Mouse (Mus musculus) CH12.LX (cell line): Measurements from ENCODE around the gene Dmtf1. TPM values are rescaled to one million over a fixed set of nuclear protein-coding genes. Genes with fewer than 3 reads are reported as not detected.

ENCODE experiments used
- DNase-seq: peaks from one replicate; pipeline ENCODE4 v3.0.0-alpha.2; 2013; ENCODE audit errors: extremely low read depth
- H3K27ac ChIP-seq: 2 replicates; pipeline ENCODE4 v1.5.1; 2012; ENCODE audit warnings: low read depth, mild to moderate bottlenecking, control low read depth, moderate library complexity; ENCODE audit not compliant: insufficient read depth
- H3K27me3 ChIP-seq: replicated peaks from 2 replicates; pipeline ENCODE3; 2012; ENCODE audit warnings: inconsistent platforms
- H3K36me3 ChIP-seq, 2 experiments: replicated peaks in 1 of 2; 2 replicates each; pipeline versions ENCODE3 to v1.6.1; 2012; ENCODE audit warnings: inconsistent platforms in 1 of 2, low read length in 1 of 2, mild to moderate bottlenecking in 1 of 2, mixed read lengths in 1 of 2, moderate library complexity in 1 of 2; ENCODE audit not compliant: control insufficient read depth in 1 of 2, insufficient read depth in 1 of 2
- H3K4me1 ChIP-seq, 2 experiments: 2 replicates each; pipeline ENCODE4 v1.6.1; 2012; ENCODE audit warnings: inconsistent platforms in 1 of 2, moderate library complexity in 1 of 2; ENCODE audit not compliant: insufficient read depth in 2 of 2, control insufficient read depth in 1 of 2
- H3K4me2 ChIP-seq: 2 replicates; pipeline ENCODE4 v1.6.1; 2012; ENCODE audit warnings: low read depth, mild to moderate bottlenecking, control low read depth; ENCODE audit not compliant: poor library complexity, insufficient read depth, severe bottlenecking
- H3K4me3 ChIP-seq, 3 experiments: fragments of 150-350 bp in 1 of 3; sonication (generic) in 1 of 3; replicated peaks in 1 of 3; 2 replicates each; pipeline versions ENCODE3 to v1.5.1; 2011 to 2012; ENCODE audit warnings: low read depth in 2 of 3, low read length in 2 of 3, mild to moderate bottlenecking in 2 of 3, moderate library complexity in 2 of 3, control low read depth in 1 of 3, improper control_type of control experiment in 1 of 3, inconsistent platforms in 1 of 3, mixed read lengths in 1 of 3; ENCODE audit not compliant: poor library complexity in 1 of 3
- H3K79me2 ChIP-seq: replicated peaks from 2 replicates; pipeline ENCODE4 v1.6.1; 2012; ENCODE audit warnings: mild to moderate bottlenecking, moderate library complexity; ENCODE audit not compliant: control insufficient read depth, poor library complexity, insufficient read depth, severe bottlenecking; ENCODE audit errors: extremely low read depth
- H3K9ac ChIP-seq: 2 replicates; pipeline ENCODE4 v1.6.1; 2012; ENCODE audit warnings: low read depth, mild to moderate bottlenecking, control low read depth, moderate library complexity; ENCODE audit not compliant: insufficient read depth
- H3K9me3 ChIP-seq: replicated peaks from 2 replicates; pipeline ENCODE3; 2012; ENCODE audit warnings: low read length, inconsistent platforms, mixed read lengths
- BHLHE40 ChIP-seq: IDR thresholded peaks from 2 replicates; pipeline ENCODE4 v1.6.1; 2011; ENCODE audit warnings: mild to moderate bottlenecking, low read depth, low read length, improper control_type of control experiment
- CHD2 ChIP-seq: IDR thresholded peaks from 2 replicates; pipeline ENCODE4 v1.6.1; 2011; ENCODE audit warnings: low read length, improper control_type of control experiment
- CTCF ChIP-seq, 2 experiments: IDR thresholded peaks in 1 of 2; conservative IDR thresholded peaks in 1 of 2; 2 replicates each; pipeline ENCODE4 v1.5.1; 2011 to 2012; ENCODE audit warnings: low read depth in 2 of 2, low read length in 2 of 2, improper control_type of control experiment in 1 of 2, inconsistent platforms in 1 of 2, mild to moderate bottlenecking in 1 of 2, moderate library complexity in 1 of 2
- E2F4 ChIP-seq: IDR thresholded peaks from 2 replicates; pipeline ENCODE4 v1.6.1; 2011; ENCODE audit warnings: low read depth, low read length, improper control_type of control experiment; ENCODE audit not compliant: insufficient replicate concordance
- ELF1 ChIP-seq: IDR thresholded peaks from 2 replicates; pipeline ENCODE4 v1.6.1; 2014; ENCODE audit warnings: low read depth, mild to moderate bottlenecking, inconsistent platforms, low read length, improper control_type of control experiment
- EP300 ChIP-seq: IDR thresholded peaks from 2 replicates; pipeline ENCODE4 v1.6.1; 2011; ENCODE audit warnings: low read length, improper control_type of control experiment
- ETS1 ChIP-seq: conservative IDR thresholded peaks from 2 replicates; pipeline ENCODE4 v1.6.1; 2012; ENCODE audit warnings: low read depth, mild to moderate bottlenecking, inconsistent platforms, low read length, improper control_type of control experiment, moderate library complexity
- IRF4 ChIP-seq: IDR thresholded peaks from 2 replicates; pipeline ENCODE4 v1.6.1; 2014; ENCODE audit warnings: low read depth, mild to moderate bottlenecking, inconsistent platforms, low read length, improper control_type of control experiment
- JUND ChIP-seq: conservative IDR thresholded peaks from 2 replicates; pipeline ENCODE4 v1.6.1; 2011; ENCODE audit warnings: low read depth, low read length, improper control_type of control experiment
- KAT2A ChIP-seq: IDR thresholded peaks from 2 replicates; pipeline ENCODE4 v1.6.1; 2012; ENCODE audit warnings: low read length, improper control_type of control experiment, inconsistent platforms; ENCODE audit not compliant: insufficient replicate concordance
- MAFK ChIP-seq: IDR thresholded peaks from 2 replicates; pipeline ENCODE4 v1.6.1; 2011; ENCODE audit warnings: low read length, improper control_type of control experiment; ENCODE audit not compliant: insufficient replicate concordance
- MAX ChIP-seq: IDR thresholded peaks from 2 replicates; pipeline ENCODE4 v1.6.1; 2011; ENCODE audit warnings: low read length, improper control_type of control experiment
- MAZ ChIP-seq: IDR thresholded peaks from 2 replicates; pipeline ENCODE4 v1.6.1; 2012; ENCODE audit warnings: low read depth, mild to moderate bottlenecking, inconsistent platforms, low read length, improper control_type of control experiment, moderate library complexity
- MEF2A ChIP-seq: IDR thresholded peaks from 2 replicates; pipeline ENCODE4 v1.6.1; 2014; ENCODE audit warnings: low read depth, mild to moderate bottlenecking, inconsistent platforms, low read length, improper control_type of control experiment, borderline replicate concordance
- MYC ChIP-seq: IDR thresholded peaks from 2 replicates; pipeline ENCODE4 v1.6.1; 2011; ENCODE audit warnings: low read depth, mild to moderate bottlenecking, improper control_type of control experiment, low read length
- PAX5 ChIP-seq: IDR thresholded peaks from 2 replicates; pipeline ENCODE4 v1.6.1; 2012; ENCODE audit warnings: low read length, inconsistent platforms, mixed read lengths
- POLR2A ChIP-seq: IDR thresholded peaks from 2 replicates; pipeline ENCODE4 v1.6.1; 2011; ENCODE audit warnings: low read depth, mild to moderate bottlenecking, improper control_type of control experiment, low read length
- RAD21 ChIP-seq: IDR thresholded peaks from 2 replicates; pipeline ENCODE4 v1.6.1; 2011; ENCODE audit warnings: low read depth, mild to moderate bottlenecking, low read length, improper control_type of control experiment, moderate library complexity
- RCOR1 ChIP-seq: conservative IDR thresholded peaks from 2 replicates; pipeline ENCODE4 v1.6.1; 2012; ENCODE audit warnings: low read depth, mild to moderate bottlenecking, inconsistent platforms, low read length, improper control_type of control experiment
- SIN3A ChIP-seq: IDR thresholded peaks from 2 replicates; pipeline ENCODE4 v1.6.1; 2012; ENCODE audit warnings: low read length, improper control_type of control experiment, inconsistent platforms
- TBP ChIP-seq: conservative IDR thresholded peaks from 2 replicates; pipeline ENCODE4 v1.6.1; 2011; ENCODE audit warnings: low read depth, low read length, improper control_type of control experiment
- TCF12 ChIP-seq: IDR thresholded peaks from 2 replicates; pipeline ENCODE4 v1.6.1; 2014; ENCODE audit warnings: low read depth, mild to moderate bottlenecking, inconsistent platforms, low read length, improper control_type of control experiment
- UBTF ChIP-seq: IDR thresholded peaks from 2 replicates; pipeline ENCODE4 v1.6.1; 2012; ENCODE audit warnings: low read depth, mild to moderate bottlenecking, inconsistent platforms, low read length, improper control_type of control experiment, moderate library complexity
- USF2 ChIP-seq: conservative IDR thresholded peaks from 2 replicates; pipeline ENCODE4 v1.6.1; 2011; ENCODE audit warnings: low read depth, low read length, improper control_type of control experiment
- ZMIZ1 ChIP-seq: IDR thresholded peaks from 2 replicates; pipeline ENCODE4 v1.6.1; 2012; ENCODE audit warnings: low read depth, mild to moderate bottlenecking, inconsistent platforms, low read length, improper control_type of control experiment
- ZNF384 ChIP-seq: IDR thresholded peaks from 2 replicates; pipeline ENCODE4 v1.6.1; 2012; ENCODE audit warnings: low read depth, low read length, improper control_type of control experiment, inconsistent platforms
- dilution Hi-C: fragments of 300-500 bp; cut with MboI; formaldehyde crosslinking; loops from 2 replicates; pipeline ENCODE4 v1.14.3; 2020; ENCODE audit warnings: low sequenced_read_pairs; ENCODE audit not compliant: extremely low pct_unique_long_range_greater_than_20kb, extremely low pct_ligation_motif_present
- in situ Hi-C: fragments of 300-500 bp; cut with MboI; formaldehyde crosslinking; loops from 3 replicates; pipeline ENCODE4 v1.14.3; 2019; ENCODE audit warnings: low sequenced_read_pairs, low pct_ligation_motif_present, low pct_unique_long_range_greater_than_20kb, mixed read lengths
- polyA plus RNA-seq: library from polyadenylated mRNA; unstranded; fragments of >175 nt; gene quantifications from 2 replicates; pipeline ENCODE4 v1.2.1, GENCODE M21; 2012; ENCODE audit warnings: low read depth; ENCODE audit not compliant: insufficient read length
- total RNA-seq, 2 experiments: library from RNA; depleted of rRNA; stranded (reverse); fragments of 300-350 nt in 1 of 2; fragments of >200 nt in 1 of 2; gene quantifications; 2 replicates each; pipeline ENCODE4 v1.2.3; 2012 to 2014

Dmtf1 gene
- total and polyA plus RNA-seq, 3 experiments: 18.1 to 36.8 (median 30.6) TPM

- TF ChIP-seq RAD21 (no peak), CTCF (conservative IDR thresholded peaks at IDR 0.05 in 1 of 2, IDR thresholded peaks at IDR 0.05 in 1 of 2; ENCODE audit: low read depth in 2 of 2, low read length in 2 of 2) (no peak), PAX5 (no peak), ETS1 (peak; percentile 42), MYC (no peak), BHLHE40 (peak; percentile 3; the same call in 1 of the 2 replicates), UBTF (no peak), MAX (peak; percentile 45), E2F4 (0 out of 2 replicates have a peak, but pooled peaks have one; percentile 25), EP300 (peak; percentile 87), CHD2 (peak; percentile 80; the same call in 1 of the 2 replicates), USF2 (no peak), ZMIZ1 (no peak)
These were observed 71.0 kb downstream of the Dmtf1 start (continued) for GRCm38 (mm10) chr5:9090493-9091106.

DNA sequence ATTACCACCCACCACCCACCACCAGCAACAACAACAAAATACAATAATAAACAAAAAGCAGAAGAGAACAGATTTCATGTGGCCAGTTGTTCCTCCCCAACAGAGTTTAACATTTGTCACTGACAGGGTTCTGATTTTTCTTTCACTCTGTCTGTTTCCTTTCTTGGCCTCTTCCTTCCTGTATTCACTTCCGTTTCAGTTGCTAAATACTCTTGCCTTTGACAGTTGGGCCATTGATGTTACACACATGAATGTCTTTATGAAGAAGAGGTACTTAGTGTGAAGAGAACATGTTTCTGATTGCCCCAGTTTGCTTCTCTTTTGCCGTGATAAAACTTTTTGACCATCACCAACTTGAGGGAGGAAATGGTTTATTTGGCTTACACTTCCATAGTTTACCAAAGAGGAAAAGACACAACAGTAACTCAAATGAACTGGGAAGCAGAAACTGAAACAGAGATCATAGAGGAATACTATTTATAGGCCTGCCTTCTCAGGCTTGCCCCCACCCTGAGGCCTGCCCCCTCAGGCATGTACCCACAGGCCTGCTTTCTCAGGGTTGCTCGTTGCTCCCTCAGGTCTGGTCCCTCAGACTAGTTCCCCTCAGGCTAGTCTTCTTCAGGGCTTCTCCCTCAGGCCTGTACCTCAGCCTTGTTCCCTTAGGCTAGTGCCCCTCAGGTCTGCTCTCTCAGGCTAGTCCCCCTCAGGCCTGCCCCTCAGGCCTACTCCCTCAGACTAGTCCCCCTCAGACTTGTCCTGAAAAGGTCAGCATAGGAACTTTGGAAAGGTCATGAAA, 74.5 kb downstream of the Dmtf1 start:
- in situ Hi-C loops: no loop called here
- Histone ChIP-seq H3K27ac (peak overlapping the region; percentile 98), H3K79me2 (no peaks in the 10 kb centered on the region), H3K9me3 (no peaks in the 10 kb centered on the region), H3K9ac (peak overlapping the region; percentile 67), H3K27me3 (no peaks in the 10 kb centered on the region), H3K4me3 (peak overlapping the region in 1 of 3 experiments; percentile 38), H3K36me3 (no peaks in the 10 kb centered on the region), H3K4me2 (peak overlapping the region; percentile 40; the same call in 1 of the 2 replicates), H3K4me1 (peaks cover 45 to 83% of the 10 kb centered on the region in 2 experiments)
- peak; percentile 48 for DNase-seq
- TF ChIP-seq EP300 (0 out of 2 replicates have a peak, but pooled peaks have one; percentile 10), TCF12 (no peak), KAT2A (no peak), JUND (no peak), CHD2 (no peak), RCOR1 (no peak), MAFK (no peak), MAZ (peak; percentile 70; the same call in 1 of the 2 replicates), ZNF384 (no peak), BHLHE40 (no peak), ELF1 (0 out of 2 replicates have a peak, but pooled peaks have one; percentile 2), MEF2A (peak; percentile 90; the same call in 1 of the 2 replicates), TBP (0 out of 2 replicates have a peak, but pooled peaks have one; percentile 14), IRF4 (peak; percentile 17; the same call in 1 of the 2 replicates), POLR2A (no peak; the same call in none of the 2 replicates), SIN3A (no peak)
- dilution Hi-C loops: no loop called here
